Mouse (Mus musculus) gastrocnemius, postnatal 4 days (tissue): Measurements from ENCODE around the gene Rnase4. TPM values are rescaled to one million over a fixed set of nuclear protein-coding genes. Genes with fewer than 3 reads are reported as not detected.
A peak's percentile ranks its signal among the peaks of the same experiment; 100 is the strongest.

Source experiments
- DNase-seq, 2 experiments: peaks; one replicate each; pipeline ENCODE4 v3.0.0; 2021 to 2022; ENCODE audit warnings: low spot score in 2 of 2, mixed read lengths in 2 of 2
- long read RNA-seq, 2 experiments: library from polyadenylated mRNA; stranded (forward); transcript quantifications; one replicate each; pipeline ENCODE4 v2.0.0; 2021
- total RNA-seq, 2 experiments: library from RNA; stranded (reverse); gene quantifications; 2 replicates each; pipeline ENCODE4 v1.2.3; 2021

The Rnase4 gene
- 10 to 100 TPM; 76.4 to 86.0 TPM for total RNA-seq
- long read RNA-seq, experiment 1, transcript Rnase4-201 (2 exons, 1,518 nt), result major isoform, 38 of 46 reads
- long read RNA-seq, experiment 1, partial matches to known transcripts, result 7 of 46 reads
- long read RNA-seq, experiment 1, other reads (novel, unspliced or antisense), result 1 of 46 reads
- long read RNA-seq, experiment 2, transcript Rnase4-201 (2 exons, 1,518 nt), result major isoform, 27 of 33 reads
- long read RNA-seq, experiment 2, partial matches to known transcripts, result 6 of 33 reads
- long read RNA-seq, experiment 2, other reads (novel, unspliced or antisense), result 0 of 33 reads

- DNase-seq, result peak in 1 of 2 experiments; percentile 75
Measured at GRCm38 (mm10) chr14:51090921-51091900, at the start of gene Rnase4, which contains the start of gene Ang. TSS of gene Rnase4 (plus strand) at chr14:51091077. TSS of gene Ang (plus strand) at chr14:51091150.

DNA sequence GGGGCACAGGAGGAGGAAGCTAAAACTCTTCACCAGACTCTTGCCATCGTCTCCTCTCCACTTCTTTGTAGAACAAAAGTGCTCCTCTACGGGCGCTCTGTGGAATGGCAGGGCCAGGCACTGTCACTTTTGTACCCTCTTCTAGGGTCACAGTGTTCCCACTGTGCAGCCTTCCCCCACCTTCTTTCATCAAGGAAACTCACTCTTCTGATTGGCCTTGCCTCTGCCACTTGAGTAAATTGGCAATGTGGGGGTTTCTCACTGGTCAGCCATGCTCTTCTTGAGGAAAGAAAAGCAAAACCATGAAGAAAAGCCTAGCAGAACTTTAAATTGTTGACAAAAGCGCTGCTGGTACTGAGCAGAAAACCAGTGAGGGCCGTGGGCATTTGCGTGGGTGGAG, 49.1 kb upstream of the Rnase4 start, which contains the start of gene Rnase9:
Rnase9 (minus strand) TSS at position 101 of the 400 bp plus-strand sequence.
- no peak for DNase-seq

- no peak for DNase-seq
Measured at GRCm38 (mm10) chr14:51047846-51048245, 43.0 kb upstream of the Rnase4 start.

DNA sequence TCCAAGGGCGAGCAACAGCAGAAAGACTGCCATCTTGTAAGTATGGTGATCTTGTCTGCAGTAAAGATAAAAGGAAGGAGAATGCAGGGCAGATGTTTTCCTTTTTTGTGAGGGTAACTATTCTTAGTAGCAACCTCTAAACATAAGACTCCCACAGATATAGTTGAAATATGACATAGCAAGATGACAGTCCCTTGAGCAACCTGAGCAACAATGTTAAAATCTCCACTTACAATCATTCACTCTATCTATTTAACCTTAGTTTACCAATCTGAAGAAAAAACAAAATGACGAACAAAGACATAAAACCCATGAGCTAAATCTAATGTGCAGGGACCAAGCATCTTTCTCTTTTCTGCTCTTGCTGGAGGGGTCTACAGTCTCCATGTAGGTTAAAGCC, 40.8 kb upstream of the Rnase4 start, which contains the start of gene Rnase11:
Rnase11 (minus strand) TSS at position 101 of the 400 bp plus-strand sequence.
- no peak for DNase-seq

- no peak for DNase-seq
Measured at GRCm38 (mm10) chr14:51051941-51052340, 38.9 kb upstream of the Rnase4 start.

DNA sequence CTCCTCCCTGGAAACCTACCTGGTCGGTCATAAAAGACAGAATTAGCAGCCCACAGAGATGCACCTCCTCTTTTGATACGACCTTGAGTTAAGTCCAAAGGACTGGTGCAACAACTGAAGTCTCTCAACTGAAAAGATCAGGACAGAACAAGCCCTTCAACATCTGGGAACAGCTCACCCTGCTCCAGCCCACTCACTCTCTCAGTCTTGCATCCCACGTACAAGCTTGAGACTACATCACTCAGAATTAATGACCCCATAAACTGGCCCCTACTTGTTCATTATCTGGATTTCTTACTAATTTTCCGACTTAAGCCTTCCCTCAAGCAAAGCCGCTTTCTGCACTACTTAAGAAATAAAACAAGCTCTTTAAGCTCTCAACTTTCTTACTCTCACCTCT, 37.7 kb upstream of the Rnase4 start:
- DNase-seq, result no peak

- no peak for DNase-seq
Measured at GRCm38 (mm10) chr14:51054243-51055237, 36.3 kb upstream of the Rnase4 start.

DNA sequence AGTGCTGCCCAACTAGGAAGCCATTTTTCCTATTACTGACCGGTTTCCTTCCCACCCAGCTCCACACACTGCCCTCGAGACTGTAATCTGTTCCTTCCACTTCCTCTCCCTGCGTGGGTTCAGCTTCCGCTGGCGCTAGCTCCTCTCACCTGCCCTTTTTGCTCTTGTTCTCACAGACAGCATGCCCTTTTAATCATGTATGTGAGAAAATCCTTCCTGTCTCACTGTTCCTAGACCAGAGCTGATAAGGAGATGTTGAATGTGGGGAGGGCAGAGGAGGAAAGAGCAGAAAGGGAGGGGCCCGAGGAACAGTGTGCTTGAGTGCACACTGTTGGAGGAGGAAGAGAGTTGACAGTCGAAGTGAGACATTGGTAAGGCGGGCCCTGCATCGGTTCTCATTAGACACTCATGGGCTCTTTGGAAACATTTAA, 33.5 kb upstream of the Rnase4 start, which contains the start of gene Rnase12:
Rnase12 (minus strand) TSS at position 261 of the 431 bp plus-strand sequence.
- DNase-seq, result no peak

DNA sequence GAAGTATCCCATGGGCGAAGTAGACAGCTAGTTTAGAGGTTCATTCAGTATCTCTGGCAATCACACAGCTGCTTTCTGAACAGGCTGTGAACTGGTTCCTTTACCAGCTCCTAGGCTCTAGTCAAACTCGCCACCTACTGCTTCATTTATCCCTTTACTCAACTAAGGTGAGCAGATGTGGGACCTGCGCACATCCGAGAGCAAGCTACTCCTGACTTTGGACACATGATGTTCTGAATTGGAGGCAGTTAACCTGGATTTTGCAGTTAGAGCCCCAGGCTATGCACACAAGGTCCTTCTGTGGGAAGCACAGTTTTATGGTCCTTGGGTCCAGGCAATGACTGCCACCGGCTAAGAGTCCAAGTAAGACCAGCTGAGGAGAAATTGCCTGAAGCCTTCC, 30.1 kb upstream of the Rnase4 start:
- DNase-seq, result no peak

- DNase-seq, result no peak
Measured at GRCm38 (mm10) chr14:51068956-51069355, 21.9 kb upstream of the Rnase4 start.

DNA sequence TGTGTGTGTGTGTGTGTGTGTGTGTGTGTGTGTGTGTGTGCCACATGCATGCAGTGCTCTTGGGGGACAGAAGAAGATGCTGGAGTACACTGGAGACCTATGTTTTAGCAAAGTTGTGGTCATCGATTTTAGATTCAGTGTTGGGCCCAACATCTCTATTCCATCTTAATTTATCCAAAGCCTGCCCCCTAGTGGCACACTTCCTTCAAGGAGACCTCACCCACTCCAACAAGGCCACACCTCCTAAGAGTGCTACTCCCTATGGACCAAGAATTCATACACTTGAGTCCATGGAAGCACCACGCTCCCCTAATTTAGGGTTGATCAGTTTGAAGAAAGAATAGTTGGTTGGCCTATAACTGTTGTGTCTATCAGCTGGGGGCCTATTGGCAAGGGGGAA, 21.3 kb upstream of the Rnase4 start:
- no peak for DNase-seq

GRCm38 (mm10) chr14:51074335-51074734, 16.5 kb upstream of the Rnase4 start, which contains the start of gene Olfr750:
TSS of gene Olfr750 (minus strand) at chr14:51074435.
- no peak for DNase-seq

GRCm38 (mm10) chr14:51079180-51079579, 11.7 kb upstream of the Rnase4 start:
- DNase-seq, result no peak

DNA sequence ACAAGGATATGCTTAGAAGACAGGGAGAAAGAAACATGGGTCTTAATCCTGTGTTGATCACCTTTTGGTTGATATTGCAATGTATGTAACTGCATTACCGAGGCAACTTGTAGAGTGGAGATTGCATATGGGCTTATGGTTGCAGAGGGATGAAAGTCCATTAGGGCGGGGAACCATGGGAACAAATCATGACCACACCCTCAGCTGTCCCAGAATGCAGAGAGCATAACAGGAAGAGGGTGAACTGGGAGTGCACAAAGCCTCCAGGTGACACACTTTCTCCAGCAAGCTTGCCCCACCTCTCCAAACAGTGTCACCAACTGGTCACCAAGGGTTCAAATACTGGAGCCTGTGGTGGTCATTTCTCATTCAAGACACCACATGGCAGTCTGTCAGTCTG, 9.8 kb upstream of the Rnase4 start:
- DNase-seq, result no peak

DNA sequence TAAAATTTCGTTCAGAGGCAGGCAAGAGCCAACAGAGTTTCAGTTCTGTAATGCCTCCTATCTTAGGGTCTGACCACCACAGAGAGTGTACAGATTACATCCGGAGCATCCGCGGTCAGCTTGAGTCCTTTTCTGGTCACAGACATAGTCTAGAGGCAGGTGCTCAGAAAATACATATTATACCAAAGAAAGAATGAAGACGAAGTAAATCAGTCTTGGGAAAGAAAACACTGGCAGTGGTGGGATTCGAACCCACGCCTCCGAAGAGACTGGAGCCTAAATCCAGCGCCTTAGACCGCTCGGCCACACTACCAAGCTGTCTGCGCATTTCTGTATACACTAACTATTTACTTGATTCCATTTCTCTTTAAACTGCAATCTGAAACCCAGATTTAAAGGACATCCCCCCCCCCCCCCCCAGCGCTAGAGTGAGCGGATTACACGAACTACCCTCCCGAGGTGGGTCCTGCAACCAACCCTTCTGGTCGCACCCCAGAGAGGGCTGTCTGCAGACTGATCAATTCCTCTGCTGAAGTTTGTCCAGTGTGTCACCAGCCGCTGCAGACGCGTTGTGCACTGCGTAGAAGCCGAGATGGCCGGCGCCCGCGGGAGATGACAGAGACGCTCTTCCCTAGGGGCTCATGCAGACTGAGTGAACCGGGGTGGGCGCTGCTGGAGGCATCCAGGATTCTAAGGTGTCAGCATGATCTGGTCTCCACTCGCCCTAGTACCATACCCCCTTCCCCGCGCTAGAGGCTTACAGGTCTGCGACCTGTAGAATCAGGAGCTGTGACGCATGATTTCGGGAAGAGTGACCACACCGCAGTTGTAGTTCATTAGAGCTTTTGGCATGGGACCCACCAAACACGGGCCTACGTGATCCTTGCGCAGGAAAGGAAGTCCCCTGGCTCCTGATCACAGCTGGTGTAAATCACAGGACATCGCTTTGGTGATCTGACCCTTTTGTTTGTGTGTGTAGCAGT, 8.0 kb upstream of the Rnase4 start:
- DNase-seq, result no peak

- no peak for DNase-seq
Measured at GRCm38 (mm10) chr14:51083805-51084204, 7.1 kb upstream of the Rnase4 start.

DNA sequence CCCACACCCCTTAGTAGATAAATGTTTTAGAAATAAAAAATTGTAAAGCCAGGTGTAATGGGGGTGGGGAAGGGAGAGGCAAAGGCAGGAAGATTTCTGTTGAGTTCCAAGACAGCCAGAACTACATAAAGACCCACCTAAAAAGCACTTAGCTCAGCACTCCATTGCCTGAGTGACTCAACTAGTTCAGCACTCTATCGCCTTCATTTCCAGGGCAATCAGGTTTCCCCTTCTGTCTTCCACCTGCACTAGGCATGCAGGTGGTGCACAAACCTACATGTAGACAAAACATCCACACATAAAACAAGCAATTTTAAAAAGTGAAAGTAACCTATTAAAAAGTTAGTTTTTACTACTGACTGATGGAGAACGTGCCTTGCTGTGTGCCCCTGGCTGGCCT, 5.8 kb upstream of the Rnase4 start:
- DNase-seq, result no peak

DNA sequence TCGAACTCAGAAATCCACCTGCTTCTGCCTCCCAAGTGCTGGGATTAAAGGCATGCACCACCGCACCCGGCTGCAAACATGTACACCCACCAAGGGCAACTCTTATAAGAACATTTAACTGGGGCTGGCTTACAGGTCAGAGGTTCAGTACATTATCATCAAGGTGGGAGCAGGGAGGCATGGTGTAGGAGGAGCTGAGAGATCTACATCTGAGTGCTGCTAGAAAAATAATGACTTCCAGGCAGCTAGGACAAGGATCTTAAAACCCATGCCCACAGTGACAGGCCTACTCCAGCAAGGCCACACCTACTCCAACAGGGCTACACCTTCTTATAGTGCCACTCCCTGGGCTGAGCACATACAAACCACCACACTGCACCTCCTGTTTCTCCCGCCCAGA, 5.0 kb upstream of the Rnase4 start:
- no peak for DNase-seq

GRCm38 (mm10) chr14:51087762-51088161, 3.1 kb upstream of the Rnase4 start:
- DNase-seq, result no peak
